Comparison of ENCODE assay signal across 8 mouse cellular contexts in genomic region chr7:127992488-127993340, GRCm38 (mm10). TPM values are rescaled to one million over a fixed set of nuclear protein-coding genes. Genes with fewer than 3 reads are reported as not detected.
DNase-seq lines count a peak whose midpoint lies in the region; ATAC-seq lines count a peak whose summit lies in the region.

No protein-coding gene starts in this region.

- no peak for ATAC-seq in erythroblast, adult 5-6 weeks (replicated peaks; ENCODE audit: low FRiP score, poor library complexity, severe bottlenecking)
- 0 out of 2 replicates have a peak, but pooled peaks have one; percentile 17 for ATAC-seq in lung, embryonic 16.5 days (ENCODE audit: low read depth)
- ATAC-seq in limb, embryonic 13.5 days (ENCODE audit: low FRiP score, low read depth) = no peak
- ATAC-seq in stomach, embryonic 14.5 days (ENCODE audit: insufficient number of reproducible peaks, insufficient read depth, low FRiP score, low read depth) = peak; percentile 46; the same call in 1 of the 2 replicates

- no peak for DNase-seq in lung, adult 18-20 months
- DNase-seq in left cerebral cortex, postnatal 10 days (ENCODE audit: extremely low spot score in 1 of 2, low spot score in 2 of 2) = no peak
- no peak for DNase-seq in testis, postnatal 14 days (ENCODE audit: low spot score)

- WGBS in lung, embryonic 16.5 days = 32% methylated on average over 5 of the region's 5 CpGs
- 43% methylated on average over 5 of the region's 5 CpGs for WGBS in limb, embryonic 13.5 days
- 31% methylated on average over 5 of the region's 5 CpGs for WGBS in stomach, embryonic 14.5 days

- H3K27ac ChIP-seq in lung, embryonic 16.5 days (ENCODE audit: low read length) = peak overlapping the region; percentile 65; the same call in 1 of the 2 replicates
- H3K27ac ChIP-seq in limb, embryonic 13.5 days = no peak overlapping the region; the same call in 1 of the 2 replicates
- H3K27ac ChIP-seq in stomach, embryonic 14.5 days (ENCODE audit: low read length) = peak overlapping the region; percentile 53; the same call in 1 of the 2 replicates

- peak overlapping the region; percentile 54 for H3K4me3 ChIP-seq in erythroblast, embryonic 14.5 days (replicated peaks)
- peak overlapping the region; percentile 49 for H3K4me3 ChIP-seq in lung, embryonic 16.5 days (ENCODE audit: low read length)
- H3K4me3 ChIP-seq in limb, embryonic 13.5 days = peak overlapping the region; percentile 37
- peak overlapping the region; percentile 23 for H3K4me3 ChIP-seq in stomach, embryonic 14.5 days (ENCODE audit: low read depth, low read length)

- peak overlapping the region; percentile 60 for H3K4me2 ChIP-seq in lung, embryonic 16.5 days (ENCODE audit: low read depth, low read length)
- H3K4me2 ChIP-seq in limb, embryonic 13.5 days (replicated peaks) = peak overlapping the region; percentile 65
- peak overlapping the region; percentile 45 for H3K4me2 ChIP-seq in stomach, embryonic 14.5 days (replicated peaks; ENCODE audit: low read depth, low read length)

- peaks cover 46% of the 10 kb centered on the region for H3K36me3 ChIP-seq in erythroblast, embryonic 14.5 days (ENCODE audit: control insufficient read depth)
- no peaks in the 10 kb centered on the region; the same call in 1 of the 2 replicates for H3K36me3 ChIP-seq in lung, embryonic 16.5 days (ENCODE audit: control insufficient read depth, insufficient read depth, low read length)
- H3K36me3 ChIP-seq in limb, embryonic 13.5 days = peaks cover 33% of the 10 kb centered on the region
- peaks cover 21% of the 10 kb centered on the region for H3K36me3 ChIP-seq in stomach, embryonic 14.5 days (ENCODE audit: control insufficient read depth, insufficient read depth, low read length)

- no peaks in the 10 kb centered on the region for H3K27me3 ChIP-seq in erythroblast, embryonic 14.5 days (ENCODE audit: control insufficient read depth)
- no peaks in the 10 kb centered on the region for H3K27me3 ChIP-seq in lung, embryonic 16.5 days (ENCODE audit: control insufficient read depth, insufficient read depth, low read depth, low read length)
- H3K27me3 ChIP-seq in limb, embryonic 13.5 days = no peaks in the 10 kb centered on the region
- no peaks in the 10 kb centered on the region for H3K27me3 ChIP-seq in stomach, embryonic 14.5 days (ENCODE audit: control insufficient read depth, insufficient read depth, low read length)

- no peaks in the 10 kb centered on the region for H3K9me3 ChIP-seq in erythroblast, embryonic 14.5 days (ENCODE audit: control insufficient read depth, low read length)
- H3K9me3 ChIP-seq in lung, embryonic 16.5 days (ENCODE audit: control insufficient read depth, low read length) = no peaks in the 10 kb centered on the region
- H3K9me3 ChIP-seq in limb, embryonic 13.5 days = no peaks in the 10 kb centered on the region
- H3K9me3 ChIP-seq in stomach, embryonic 14.5 days (ENCODE audit: control insufficient read depth, low read depth, low read length) = no peaks in the 10 kb centered on the region

- intact Hi-C loops in left cerebral cortex, postnatal 10 days (cut with DNase I) = no loop called here

- peak overlapping the region; percentile 68 for H3K9ac ChIP-seq in lung, embryonic 16.5 days (ENCODE audit: low read length)
- H3K9ac ChIP-seq in limb, embryonic 13.5 days = peak overlapping the region; percentile 66; the same call in 1 of the 2 replicates
- H3K9ac ChIP-seq in stomach, embryonic 14.5 days (replicated peaks; ENCODE audit: low read depth, low read length) = no peak overlapping the region

- H3K4me1 ChIP-seq in erythroblast, embryonic 14.5 days (ENCODE audit: control insufficient read depth) = peaks cover 28% of the 10 kb centered on the region
- peaks cover 8% of the 10 kb centered on the region for H3K4me1 ChIP-seq in lung, embryonic 16.5 days (replicated peaks; ENCODE audit: control insufficient read depth, insufficient read depth, low read length)
- peaks cover 13% of the 10 kb centered on the region for H3K4me1 ChIP-seq in limb, embryonic 13.5 days
- no peaks in the 10 kb centered on the region for H3K4me1 ChIP-seq in stomach, embryonic 14.5 days (ENCODE audit: control insufficient read depth, insufficient read depth, low read length)

RNA-seq across cellular contexts. Expression of gene Pycard, which starts 1.0 kb away (rescaled TPM):
- 0.19 and 0.25 TPM in 2 replicates for polyA plus RNA-seq in erythroblast, embryonic 14.5 days (2012)
- 33.6 and 42.6 TPM in 2 replicates for total RNA-seq in erythroblast, adult 5-6 weeks (2015; ENCODE audit: low replicate concordance)
- 3.2 and 3.3 TPM in 2 replicates for total RNA-seq in erythroblast, adult 5-6 weeks (2017; ENCODE audit: low replicate concordance)
- 37.6 and 51.2 TPM in 2 replicates for polyA plus RNA-seq in lung, embryonic 16.5 days (2015; fragmentation: Nextera tagmentation; extraction: Ambion mirVana)
- polyA plus RNA-seq in limb, embryonic 13.5 days (2015; fragmentation: Nextera tagmentation; extraction: Ambion mirVana) = 22.5 and 27.7 TPM in 2 replicates
- 71.4 and 74.6 TPM in 2 replicates for polyA plus RNA-seq in stomach, embryonic 14.5 days (2014; fragmentation: Nextera tagmentation; extraction: Ambion mirVana)
- total RNA-seq in left cerebral cortex, postnatal 10 days (2021) = 1 to 10 TPM; 3.7 to 5.5 TPM

RNA-seq across cellular contexts. Expression of gene Trim72, which starts 11.0 kb away (rescaled TPM):
- 0.02 TPM in 1 of 2 replicates, not detected in the other for polyA plus RNA-seq in erythroblast, embryonic 14.5 days (2012)
- not detected in 2 replicates for total RNA-seq in erythroblast, adult 5-6 weeks (2015; ENCODE audit: low replicate concordance)
- total RNA-seq in erythroblast, adult 5-6 weeks (2017; ENCODE audit: low replicate concordance) = not detected in 2 replicates
- 0.28 and 0.63 TPM in 2 replicates for polyA plus RNA-seq in lung, embryonic 16.5 days (2015; fragmentation: Nextera tagmentation; extraction: Ambion mirVana)
- polyA plus RNA-seq in limb, embryonic 13.5 days (2015; fragmentation: Nextera tagmentation; extraction: Ambion mirVana) = 1.7 and 1.8 TPM in 2 replicates
- 0.19 TPM in 1 of 2 replicates, not detected in the other for polyA plus RNA-seq in stomach, embryonic 14.5 days (2014; fragmentation: Nextera tagmentation; extraction: Ambion mirVana)
- under 1 TPM; 0.39 to 0.62 TPM for total RNA-seq in left cerebral cortex, postnatal 10 days (2021)

RNA-seq across cellular contexts. Expression of gene Fus, which starts 25.5 kb away (rescaled TPM):
- 39.4 and 42.2 TPM in 2 replicates for polyA plus RNA-seq in erythroblast, embryonic 14.5 days (2012)
- 59.6 and 159 TPM in 2 replicates for total RNA-seq in erythroblast, adult 5-6 weeks (2015; ENCODE audit: low replicate concordance)
- total RNA-seq in erythroblast, adult 5-6 weeks (2017; ENCODE audit: low replicate concordance) = 19.3 and 43.4 TPM in 2 replicates
- polyA plus RNA-seq in lung, embryonic 16.5 days (2015; fragmentation: Nextera tagmentation; extraction: Ambion mirVana) = 299 and 328 TPM in 2 replicates
- 542 and 587 TPM in 2 replicates for polyA plus RNA-seq in limb, embryonic 13.5 days (2015; fragmentation: Nextera tagmentation; extraction: Ambion mirVana)
- polyA plus RNA-seq in stomach, embryonic 14.5 days (2014; fragmentation: Nextera tagmentation; extraction: Ambion mirVana) = 71.4 and 72.4 TPM in 2 replicates
- total RNA-seq in left cerebral cortex, postnatal 10 days (2021) = 100 to 1,000 TPM; 387 to 389 TPM

RNA-seq across cellular contexts. Expression of gene Prss36, which starts 46.2 kb away (rescaled TPM):
- polyA plus RNA-seq in erythroblast, embryonic 14.5 days (2012) = 0.21 and 0.28 TPM in 2 replicates
- total RNA-seq in erythroblast, adult 5-6 weeks (2015; ENCODE audit: low replicate concordance) = not detected in 2 replicates
- total RNA-seq in erythroblast, adult 5-6 weeks (2017; ENCODE audit: low replicate concordance) = not detected in 2 replicates
- polyA plus RNA-seq in lung, embryonic 16.5 days (2015; fragmentation: Nextera tagmentation; extraction: Ambion mirVana) = 12.3 and 12.4 TPM in 2 replicates
- 9.6 and 11.9 TPM in 2 replicates for polyA plus RNA-seq in limb, embryonic 13.5 days (2015; fragmentation: Nextera tagmentation; extraction: Ambion mirVana)
- 8.2 and 8.5 TPM in 2 replicates for polyA plus RNA-seq in stomach, embryonic 14.5 days (2014; fragmentation: Nextera tagmentation; extraction: Ambion mirVana)
- total RNA-seq in left cerebral cortex, postnatal 10 days (2021) = 10 to 100 TPM; 12.2 to 14.4 TPM

Comparison
In these comparisons a context has a peak if more than half of its experiments do, and no peak if none do; other contexts are left out.
1. ATAC-seq: peak in lung, embryonic 16.5 days (single experiment) and stomach, embryonic 14.5 days (single experiment); none in erythroblast, adult 5-6 weeks (single experiment) and limb, embryonic 13.5 days (single experiment).
2. RNA of gene Pycard, which starts 1.0 kb away (polyA plus RNA-seq): 71.4 to 74.6 TPM in stomach, embryonic 14.5 days, 37.6 to 51.2 TPM in lung, embryonic 16.5 days and 22.5 to 27.7 TPM in limb, embryonic 13.5 days; 0.19 to 0.25 TPM in erythroblast, embryonic 14.5 days; every median in the first group is over 10 times any median in the second.
3. Peak in every context shown above with its lines, with median percentiles within 50 percentile points of each other: H3K4me3 ChIP-seq and H3K4me2 ChIP-seq.